Mouse (Mus musculus) midbrain, embryonic 11.5 days (tissue): ENCODE measurements around the gene Exoc4. TPM values are rescaled to one million over a fixed set of nuclear protein-coding genes. Genes with fewer than 3 reads are reported as not detected.

Experiments
- ATAC-seq: fragments of 200-750 bp; cut with Nextera tagmentation; 2 replicates; pipeline ENCODE4 v1.8.0; 2017; ENCODE audit warnings: moderate TSS enrichment, moderate library complexity; ENCODE audit not compliant: low FRiP score
- DNase-seq: peaks from one replicate; pipeline ENCODE4 v3.0.0; 2015; ENCODE audit warnings: low spot score; ENCODE audit errors: missing footprints
- H3K27ac ChIP-seq: fragments of 300-500 bp; sonication (generic); 2 replicates; pipeline ENCODE4 v1.5.1; 2014; ENCODE audit warnings: low read depth, low read length
- H3K27me3 ChIP-seq: fragments of 300-500 bp; sonication (generic); 2 replicates; pipeline ENCODE4 v1.6.1; 2014; ENCODE audit warnings: mild to moderate bottlenecking, low read length, moderate library complexity, mixed read lengths; ENCODE audit not compliant: control insufficient read depth, insufficient read depth
- H3K36me3 ChIP-seq: fragments of 300-500 bp; sonication (generic); 2 replicates; pipeline ENCODE4 v1.6.1; 2014; ENCODE audit warnings: mild to moderate bottlenecking, low read length, moderate library complexity, mixed read lengths; ENCODE audit not compliant: control insufficient read depth, insufficient read depth
- H3K4me1 ChIP-seq: fragments of 300-500 bp; sonication (generic); 2 replicates; pipeline ENCODE4 v1.6.1; 2014; ENCODE audit warnings: low read length; ENCODE audit not compliant: control insufficient read depth, insufficient read depth
- H3K4me2 ChIP-seq: fragments of 300-500 bp; sonication (generic); 2 replicates; pipeline ENCODE4 v1.6.1; 2014; ENCODE audit warnings: mild to moderate bottlenecking, moderate library complexity
- H3K4me3 ChIP-seq: fragments of 300-500 bp; sonication (generic); 2 replicates; pipeline ENCODE4 v1.5.1; 2014; ENCODE audit warnings: low read depth, low read length
- H3K9ac ChIP-seq: fragments of 300-500 bp; sonication (generic); 2 replicates; pipeline ENCODE4 v1.6.1; 2014; ENCODE audit warnings: low read length
- H3K9me3 ChIP-seq: fragments of 300-500 bp; sonication (generic); 2 replicates; pipeline ENCODE4 v1.6.1; 2016; ENCODE audit warnings: low read length; ENCODE audit not compliant: control insufficient read depth
- WGBS: fragments of 180-500 bp; shearing (Covaris S2); extraction: QIAGEN DNeasy Blood & Tissue Kit; methylation state at CpG from one replicate; pipeline ENCODE4 v1.1.7; 2014; 5-methylcytosine and 5-hydroxymethylcytosine counted together
- polyA plus RNA-seq: library from polyadenylated mRNA; unstranded; fragments of >200 nt; fragmentation: Nextera tagmentation; extraction: Ambion mirVana; gene quantifications from 2 replicates; pipeline ENCODE4 v1.2.1, GENCODE M21; 2014

Gene Exoc4
- polyA plus RNA-seq, 1 experiment from 2014 or later: 28.7 TPM

GRCm38 (mm10) chr6:33721166-33721565, 472.3 kb downstream of the Exoc4 start:
- no peak for DNase-seq
- no peaks in the 10 kb centered on the region for H3K36me3 ChIP-seq

DNA sequence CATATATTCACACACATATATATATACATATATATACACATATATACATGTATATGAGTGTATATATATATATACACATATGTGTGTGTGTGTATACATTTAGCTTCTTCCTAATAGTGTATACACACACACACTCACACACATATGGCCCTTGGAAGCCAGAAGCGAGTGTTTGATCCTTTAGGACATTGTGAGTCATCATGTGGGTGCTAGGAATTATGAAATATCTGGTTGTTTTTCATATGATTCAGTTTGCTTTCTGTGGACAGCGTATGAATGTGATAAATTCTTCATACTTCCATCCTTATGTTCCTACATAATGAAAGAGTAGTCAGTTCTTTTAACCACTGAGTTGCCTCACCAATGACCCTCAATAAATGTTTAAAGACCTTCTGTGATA, 473.9 kb downstream of the Exoc4 start:
- Histone ChIP-seq H3K9ac (no peak overlapping the region), H3K36me3 (no peaks in the 10 kb centered on the region), H3K27ac (no peak overlapping the region), H3K4me2 (no peak overlapping the region), H3K9me3 (no peaks in the 10 kb centered on the region), H3K27me3 (no peaks in the 10 kb centered on the region), H3K4me3 (no peak overlapping the region), H3K4me1 (no peaks in the 10 kb centered on the region)
- DNase-seq (no peak), ATAC-seq (no peak)
- WGBS: 92% methylated on average over 2 of the region's 2 CpGs

More at GRCm38 (mm10) chr6:33721166-33721565, 472.3 kb downstream of the Exoc4 start:
- Histone ChIP-seq H3K27me3 (no peaks in the 10 kb centered on the region), H3K9me3 (no peaks in the 10 kb centered on the region), H3K9ac (no peak overlapping the region), H3K4me3 (no peak overlapping the region), H3K27ac (no peak overlapping the region), H3K4me2 (no peak overlapping the region), H3K4me1 (no peaks in the 10 kb centered on the region)
- WGBS: 82% methylated on average over 4 of the region's 4 CpGs
- ATAC-seq: no peak

DNA sequence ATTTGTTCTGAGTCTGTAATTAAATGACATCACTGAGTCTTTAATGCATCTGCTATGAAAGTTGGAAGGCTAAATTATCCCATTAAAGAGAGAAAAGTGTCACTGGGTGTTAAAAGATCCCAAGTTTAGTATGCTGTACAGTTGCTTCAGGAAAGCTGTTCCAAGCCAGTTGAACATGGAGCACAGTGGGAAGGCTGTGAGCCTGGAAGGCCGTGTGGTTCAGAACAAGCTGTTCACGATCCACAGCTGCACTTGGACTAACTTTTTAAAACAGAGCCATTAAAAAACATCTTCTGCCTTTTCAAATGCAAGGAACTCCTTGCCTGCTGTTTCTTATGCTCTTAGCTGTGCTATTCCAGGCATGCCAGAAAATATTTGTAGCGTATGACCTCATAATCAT, 475.7 kb downstream of the Exoc4 start:
- WGBS: 89% methylated on average over 3 of the region's 3 CpGs
- Histone ChIP-seq H3K9ac (no peak overlapping the region), H3K27me3 (no peaks in the 10 kb centered on the region), H3K36me3 (no peaks in the 10 kb centered on the region), H3K27ac (no peak overlapping the region), H3K4me2 (no peak overlapping the region), H3K4me1 (no peaks in the 10 kb centered on the region), H3K9me3 (no peaks in the 10 kb centered on the region), H3K4me3 (no peak overlapping the region)
- ATAC-seq (no peak), DNase-seq (no peak)

DNA sequence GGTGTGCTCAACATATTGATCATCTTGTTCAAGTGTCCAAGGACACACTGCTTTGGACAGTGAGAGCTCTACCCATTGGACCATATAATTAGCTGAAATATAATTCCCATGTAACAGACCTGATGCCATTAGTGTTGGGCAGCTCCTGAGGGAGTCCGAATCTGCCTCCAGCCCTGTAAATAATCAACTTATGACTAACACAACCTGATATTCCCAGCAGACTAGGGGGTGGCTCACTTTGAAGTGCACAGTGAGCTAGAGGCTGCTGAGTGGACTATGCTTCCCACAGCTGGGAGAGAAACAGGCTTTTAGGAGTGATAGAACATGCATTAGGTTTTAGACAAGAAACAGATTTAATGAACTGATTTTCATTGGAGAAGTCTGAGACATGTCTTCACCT, 478.4 kb downstream of the Exoc4 start:
- H3K27me3 ChIP-seq: no peaks in the 10 kb centered on the region
- H3K9ac ChIP-seq: no peak overlapping the region
- no peaks in the 10 kb centered on the region for H3K36me3 ChIP-seq
- DNase-seq (no peak), ATAC-seq (no peak)
- H3K4me2 ChIP-seq: no peak overlapping the region
- 88% methylated on average over 1 of the region's 1 CpGs for WGBS
- no peak overlapping the region for H3K27ac ChIP-seq
- H3K4me1 ChIP-seq: no peaks in the 10 kb centered on the region
- H3K4me3 ChIP-seq: no peak overlapping the region
- H3K9me3 ChIP-seq: no peaks in the 10 kb centered on the region

GRCm38 (mm10) chr6:33732214-33732613, 483.3 kb downstream of the Exoc4 start:
- DNase-seq (no peak), ATAC-seq (no peak)
- Histone ChIP-seq H3K4me2 (no peak overlapping the region), H3K9ac (no peak overlapping the region), H3K9me3 (no peaks in the 10 kb centered on the region), H3K4me1 (no peaks in the 10 kb centered on the region), H3K36me3 (no peaks in the 10 kb centered on the region), H3K4me3 (no peak overlapping the region), H3K27ac (no peak overlapping the region), H3K27me3 (no peaks in the 10 kb centered on the region)
- 77% methylated on average over 2 of the region's 2 CpGs for WGBS

- H3K36me3 ChIP-seq: no peaks in the 10 kb centered on the region
- H3K4me3 ChIP-seq: no peak overlapping the region
- no peaks in the 10 kb centered on the region for H3K9me3 ChIP-seq
- no peak overlapping the region for H3K27ac ChIP-seq
- no peak for ATAC-seq
- no peaks in the 10 kb centered on the region for H3K27me3 ChIP-seq
- peaks cover 3% of the 10 kb centered on the region; the same call in 1 of the 2 replicates for H3K4me1 ChIP-seq
- no peak overlapping the region for H3K4me2 ChIP-seq
- no peak overlapping the region for H3K9ac ChIP-seq
- DNase-seq: no peak
Observed at GRCm38 (mm10) chr6:33733602-33734001, 484.7 kb downstream of the Exoc4 start.

GRCm38 (mm10) chr6:33734032-33734431, 485.1 kb downstream of the Exoc4 start:
- Histone ChIP-seq H3K4me2 (no peak overlapping the region), H3K9me3 (no peaks in the 10 kb centered on the region), H3K27me3 (no peaks in the 10 kb centered on the region), H3K4me1 (peaks cover 7% of the 10 kb centered on the region), H3K4me3 (no peak overlapping the region), H3K9ac (no peak overlapping the region), H3K36me3 (no peaks in the 10 kb centered on the region), H3K27ac (no peak overlapping the region)
- no peak for ATAC-seq
- WGBS: 85% methylated on average over 3 of the region's 3 CpGs
- DNase-seq: no peak

GRCm38 (mm10) chr6:33738857-33739291, 490.0 kb downstream of the Exoc4 start:
- peak overlapping the region; percentile 44; the same call in 1 of the 2 replicates for H3K27ac ChIP-seq
- peaks cover 14% of the 10 kb centered on the region for H3K4me1 ChIP-seq
- ATAC-seq (peak; percentile 77), DNase-seq (peak; percentile 87)
- 21% methylated on average over 3 of the region's 3 CpGs for WGBS
- no peaks in the 10 kb centered on the region for H3K36me3 ChIP-seq
- H3K27me3 ChIP-seq: no peaks in the 10 kb centered on the region
- no peak overlapping the region for H3K4me3 ChIP-seq
- H3K9me3 ChIP-seq: peaks cover 8% of the 10 kb centered on the region; the same call in 1 of the 2 replicates
- no peak overlapping the region for H3K4me2 ChIP-seq
- H3K9ac ChIP-seq: no peak overlapping the region

DNA sequence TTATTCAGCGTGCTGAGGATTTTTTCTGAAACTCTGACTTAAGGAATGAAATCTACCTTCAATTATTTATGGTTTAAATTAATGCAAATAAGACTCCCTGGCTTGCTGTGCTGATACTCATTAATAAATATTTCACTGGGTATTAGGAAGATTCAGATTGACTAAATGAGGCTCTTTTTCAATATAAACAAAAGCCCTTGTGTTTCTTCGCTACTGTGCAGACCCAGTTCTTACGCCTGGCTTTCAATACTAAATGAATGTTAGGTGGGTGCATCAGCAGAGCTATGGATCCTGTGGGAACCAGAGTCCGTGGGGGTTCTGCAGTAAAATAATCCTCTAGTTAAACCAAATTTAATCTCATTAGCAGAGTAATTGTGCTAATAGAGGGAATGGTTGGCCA, 490.4 kb downstream of the Exoc4 start:
- Histone ChIP-seq H3K27ac (peak overlapping the region; percentile 44; the same call in 1 of the 2 replicates), H3K27me3 (no peaks in the 10 kb centered on the region), H3K36me3 (no peaks in the 10 kb centered on the region), H3K4me1 (peaks cover 14% of the 10 kb centered on the region), H3K4me3 (no peak overlapping the region), H3K9me3 (peaks cover 8% of the 10 kb centered on the region; the same call in 1 of the 2 replicates), H3K4me2 (no peak overlapping the region), H3K9ac (no peak overlapping the region)
- DNase-seq (no peak), ATAC-seq (peak; percentile 48)
- 42% methylated on average over 4 of the region's 4 CpGs for WGBS

- Histone ChIP-seq H3K27me3 (no peaks in the 10 kb centered on the region), H3K4me2 (no peak overlapping the region), H3K4me1 (no peaks in the 10 kb centered on the region), H3K9me3 (no peaks in the 10 kb centered on the region), H3K4me3 (no peak overlapping the region), H3K9ac (no peak overlapping the region), H3K27ac (no peak overlapping the region), H3K36me3 (no peaks in the 10 kb centered on the region)
- WGBS: 95% methylated on average over 5 of the region's 5 CpGs
- DNase-seq (no peak), ATAC-seq (no peak)
Observed at GRCm38 (mm10) chr6:33755976-33756375, 507.1 kb downstream of the Exoc4 start.
